Mouse (Mus musculus) liver, embryonic 16.5 days (tissue): Measurements from ENCODE around the gene Dmwd. TPM values are rescaled to one million over a fixed set of nuclear protein-coding genes. Genes with fewer than 3 reads are reported as not detected.

Experiments
- ATAC-seq: fragments of 200-750 bp; cut with Nextera tagmentation; 2 replicates; pipeline ENCODE4 v1.8.0; 2017; ENCODE audit warnings: low read depth, mild to moderate bottlenecking, moderate number of reproducible peaks, moderate library complexity
- H3K27ac ChIP-seq: fragments of 300-500 bp; sonication (generic); 2 replicates; pipeline ENCODE4 v1.5.1; 2014; ENCODE audit warnings: mild to moderate bottlenecking, low read length
- H3K27me3 ChIP-seq: fragments of 300-500 bp; sonication (generic); 2 replicates; pipeline ENCODE4 v1.6.1; 2014; ENCODE audit warnings: low read depth, low read length, mixed read lengths; ENCODE audit not compliant: control insufficient read depth, insufficient read depth
- H3K36me3 ChIP-seq: fragments of 300-500 bp; sonication (generic); 2 replicates; pipeline ENCODE4 v1.6.1; 2014; ENCODE audit warnings: mild to moderate bottlenecking; ENCODE audit not compliant: control insufficient read depth, insufficient read depth
- H3K4me1 ChIP-seq: fragments of 300-500 bp; sonication (generic); 2 replicates; pipeline ENCODE4 v1.6.1; 2014; ENCODE audit warnings: low read depth, low read length, mixed read lengths; ENCODE audit not compliant: control insufficient read depth
- H3K4me2 ChIP-seq: fragments of 300-500 bp; sonication (generic); 2 replicates; pipeline ENCODE4 v1.6.1; 2014; ENCODE audit warnings: low read depth, low read length, mixed read lengths
- H3K4me3 ChIP-seq: fragments of 300-500 bp; sonication (generic); 2 replicates; pipeline ENCODE4 v1.5.1; 2014; ENCODE audit warnings: low read depth, mild to moderate bottlenecking, low read length
- H3K9ac ChIP-seq: fragments of 300-500 bp; sonication (generic); 2 replicates; pipeline ENCODE4 v1.6.1; 2014; ENCODE audit warnings: low read depth, low read length
- H3K9me3 ChIP-seq: fragments of 300-500 bp; sonication (generic); replicated peaks from 2 replicates; pipeline ENCODE4 v1.6.1; 2016; ENCODE audit warnings: low read length; ENCODE audit not compliant: control insufficient read depth
- WGBS: fragments of 180-500 bp; shearing (Covaris S2); extraction: QIAGEN DNeasy Blood & Tissue Kit; methylation state at CpG from one replicate; pipeline ENCODE4 v1.1.7; 2014; ENCODE audit not compliant: insufficient replicate concordance; 5-methylcytosine and 5-hydroxymethylcytosine counted together
- polyA plus RNA-seq: library from polyadenylated mRNA; unstranded; fragments of >200 nt; fragmentation: Nextera tagmentation; extraction: Ambion mirVana; gene quantifications from 2 replicates; pipeline ENCODE4 v1.2.1, GENCODE M21; 2015

Dmwd gene
- polyA plus RNA-seq = 2.4 and 3.5 TPM in 2 replicates

DNA sequence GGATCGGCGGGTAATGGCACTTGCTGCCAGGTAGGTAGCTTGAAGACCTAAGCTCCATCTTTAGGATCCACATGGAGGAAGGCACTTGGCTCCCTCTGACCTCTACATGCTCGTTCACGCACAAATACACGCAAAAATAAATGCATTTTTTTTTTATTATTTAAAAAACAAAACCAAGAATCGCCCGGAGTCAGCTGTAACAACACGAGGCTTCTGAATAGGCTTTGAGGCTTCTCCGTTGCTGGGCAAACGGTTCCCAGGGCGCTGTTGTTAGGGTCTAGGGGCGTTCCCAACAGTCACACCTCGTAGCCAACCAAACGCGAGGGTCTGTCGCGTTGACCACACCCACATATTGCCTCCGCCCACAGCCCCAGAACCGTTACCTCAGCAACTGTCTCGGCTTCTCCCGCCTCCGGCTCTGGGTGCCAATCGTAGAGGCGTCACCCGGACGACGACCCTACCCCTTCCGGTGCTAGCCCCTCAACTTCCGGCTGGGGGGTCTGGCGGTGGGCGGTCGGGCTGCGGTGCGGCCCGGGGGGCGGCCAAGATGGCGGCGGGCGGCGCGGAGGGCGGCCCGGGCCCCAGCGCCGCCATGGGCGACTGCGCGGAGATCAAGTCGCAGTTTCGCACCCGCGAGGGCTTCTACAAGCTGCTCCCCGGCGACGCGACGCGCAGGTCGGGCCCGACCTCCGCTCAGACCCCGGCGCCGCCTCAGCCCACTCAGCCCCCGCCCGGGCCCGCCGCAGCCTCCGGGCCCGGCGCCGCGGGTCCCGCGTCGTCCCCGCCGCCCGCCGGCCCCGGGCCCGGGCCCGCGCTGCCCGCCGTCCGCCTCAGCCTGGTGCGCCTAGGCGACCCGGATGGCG lies at the start of gene Dmwd:
Gene Dmwd, plus strand, starts transcription at position 505 of the 863 bp plus-strand sequence.
- Histone ChIP-seq H3K27me3 (peaks cover 12% of the 10 kb centered on the region), H3K4me2 (peak within 1 kb of the TSS; percentile 87), H3K4me1 (peaks cover 20% of the 10 kb centered on the region), H3K27ac (peak within 1 kb of the TSS; percentile 58), H3K9me3 (no peaks in the 10 kb centered on the region), H3K9ac (peak within 1 kb of the TSS; percentile 87), H3K36me3 (peaks cover 15% of the 10 kb centered on the region), H3K4me3 (peak within 1 kb of the TSS; percentile 80)
- peak; percentile 94 for ATAC-seq
- WGBS = 1% methylated on average over 73 of the region's 91 CpGs

DNA sequence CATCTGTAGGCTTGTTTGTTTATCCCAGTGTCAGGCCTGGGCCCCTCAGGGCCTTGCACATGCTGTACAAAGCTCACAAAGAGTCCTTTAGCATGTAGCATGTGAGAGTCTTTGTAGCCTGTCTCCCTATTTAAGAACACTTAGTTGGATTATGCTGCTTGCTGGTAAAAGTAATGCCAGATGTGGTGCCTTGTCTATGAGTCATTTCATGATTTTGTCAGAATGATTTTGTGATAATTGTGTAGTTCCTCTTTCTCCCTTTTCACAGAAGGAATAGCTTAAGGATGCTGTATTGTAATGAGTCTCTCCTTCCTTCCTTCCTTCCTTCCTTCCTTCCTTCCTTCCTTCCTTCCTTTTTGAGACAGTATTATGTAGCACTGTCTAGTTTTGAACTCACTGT lies 48.0 kb upstream of the Dmwd start:
- ATAC-seq = no peak
- Histone ChIP-seq H3K4me2 (no peak overlapping the region), H3K9me3 (no peaks in the 10 kb centered on the region), H3K36me3 (peaks cover 21% of the 10 kb centered on the region), H3K4me3 (no peak overlapping the region), H3K9ac (no peak overlapping the region), H3K27ac (no peak overlapping the region), H3K27me3 (peaks cover 7% of the 10 kb centered on the region), H3K4me1 (peaks cover 29% of the 10 kb centered on the region)

DNA sequence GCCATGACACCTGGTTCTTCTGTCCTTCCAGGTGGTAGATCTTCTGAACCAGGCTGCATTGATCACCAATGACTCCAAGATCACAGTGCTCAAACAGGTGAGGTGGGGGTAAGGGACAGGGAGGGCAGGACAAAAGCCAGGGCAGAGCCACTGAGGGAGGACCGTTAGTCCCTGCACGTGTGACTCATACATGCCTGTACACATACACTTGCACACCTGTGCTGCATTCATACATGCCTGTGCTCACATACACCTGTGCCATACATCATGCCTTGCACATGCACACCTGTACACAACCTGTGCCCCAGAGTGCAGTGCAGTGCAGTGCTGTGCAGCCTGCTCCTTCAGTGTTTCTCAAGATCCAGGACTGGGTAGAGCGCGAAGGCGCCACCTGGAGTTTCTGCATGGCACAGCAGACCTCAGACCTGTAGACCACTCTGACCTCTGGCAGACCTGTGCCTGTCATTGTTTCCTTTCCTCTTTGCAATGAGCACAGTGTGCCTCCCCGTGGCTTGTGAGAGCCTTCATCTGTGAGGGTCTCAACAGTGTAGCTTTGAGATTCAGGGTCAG lies 46.9 kb upstream of the Dmwd start:
- H3K27me3 ChIP-seq = no peaks in the 10 kb centered on the region
- no peak overlapping the region for H3K9ac ChIP-seq
- no peak overlapping the region for H3K4me2 ChIP-seq
- peaks cover 22% of the 10 kb centered on the region for H3K36me3 ChIP-seq
- H3K4me1 ChIP-seq = peaks cover 23% of the 10 kb centered on the region
- WGBS = 63% methylated on average over 6 of the region's 6 CpGs
- no peak overlapping the region for H3K4me3 ChIP-seq
- H3K27ac ChIP-seq = no peak overlapping the region
- H3K9me3 ChIP-seq = no peaks in the 10 kb centered on the region
- no peak for ATAC-seq

DNA sequence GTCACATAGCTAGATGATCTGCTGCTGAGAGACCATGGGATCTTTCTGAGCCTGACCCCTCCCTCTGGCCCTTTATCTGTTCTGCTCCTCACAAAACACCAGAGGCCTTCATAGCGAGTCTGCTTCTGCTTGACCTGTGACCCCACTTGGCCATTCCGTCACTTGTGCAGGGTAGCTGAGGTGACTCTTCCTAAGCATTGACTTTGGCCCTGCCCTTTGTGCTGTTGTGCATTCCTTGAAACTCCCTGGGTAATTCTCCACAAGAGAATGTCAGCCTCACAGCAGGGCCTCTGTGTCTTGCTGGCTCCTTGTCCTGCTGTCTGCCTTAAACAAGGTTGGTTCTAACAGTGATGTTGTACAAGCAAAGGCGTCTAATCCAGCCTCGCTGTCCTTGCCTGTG lies 44.4 kb upstream of the Dmwd start:
- Histone ChIP-seq H3K27ac (no peak overlapping the region), H3K9me3 (no peaks in the 10 kb centered on the region), H3K4me2 (no peak overlapping the region), H3K4me1 (peaks cover 4% of the 10 kb centered on the region), H3K9ac (no peak overlapping the region), H3K27me3 (no peaks in the 10 kb centered on the region), H3K36me3 (peaks cover 33% of the 10 kb centered on the region), H3K4me3 (no peak overlapping the region)
- no peak for ATAC-seq
- WGBS = 73% methylated on average over 4 of the region's 4 CpGs

DNA sequence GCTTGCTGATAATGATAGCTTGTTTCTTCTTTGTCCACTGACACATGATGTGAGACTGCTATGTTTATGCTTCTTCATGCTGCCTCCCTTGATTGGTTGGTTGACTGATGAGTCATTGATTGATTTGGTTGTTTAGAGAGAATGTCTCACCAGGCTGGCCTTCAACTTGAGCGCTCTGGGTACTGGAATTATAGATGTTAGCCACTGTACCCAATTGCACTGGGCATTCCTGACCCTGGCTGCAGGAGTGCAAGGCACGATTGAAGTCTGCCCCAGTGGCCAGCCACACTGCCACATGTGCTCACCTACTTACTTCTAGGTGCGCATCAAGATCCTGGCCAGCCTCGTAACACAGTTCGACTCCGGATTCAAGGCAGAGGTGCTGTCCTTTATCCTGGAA lies 31.4 kb upstream of the Dmwd start:
- 92% methylated on average over 6 of the region's 6 CpGs for WGBS
- Histone ChIP-seq H3K4me2 (no peak overlapping the region), H3K4me1 (no peaks in the 10 kb centered on the region), H3K4me3 (no peak overlapping the region), H3K27ac (no peak overlapping the region), H3K36me3 (peaks cover 67% of the 10 kb centered on the region), H3K9ac (no peak overlapping the region), H3K27me3 (no peaks in the 10 kb centered on the region), H3K9me3 (no peaks in the 10 kb centered on the region)
- ATAC-seq = no peak

DNA sequence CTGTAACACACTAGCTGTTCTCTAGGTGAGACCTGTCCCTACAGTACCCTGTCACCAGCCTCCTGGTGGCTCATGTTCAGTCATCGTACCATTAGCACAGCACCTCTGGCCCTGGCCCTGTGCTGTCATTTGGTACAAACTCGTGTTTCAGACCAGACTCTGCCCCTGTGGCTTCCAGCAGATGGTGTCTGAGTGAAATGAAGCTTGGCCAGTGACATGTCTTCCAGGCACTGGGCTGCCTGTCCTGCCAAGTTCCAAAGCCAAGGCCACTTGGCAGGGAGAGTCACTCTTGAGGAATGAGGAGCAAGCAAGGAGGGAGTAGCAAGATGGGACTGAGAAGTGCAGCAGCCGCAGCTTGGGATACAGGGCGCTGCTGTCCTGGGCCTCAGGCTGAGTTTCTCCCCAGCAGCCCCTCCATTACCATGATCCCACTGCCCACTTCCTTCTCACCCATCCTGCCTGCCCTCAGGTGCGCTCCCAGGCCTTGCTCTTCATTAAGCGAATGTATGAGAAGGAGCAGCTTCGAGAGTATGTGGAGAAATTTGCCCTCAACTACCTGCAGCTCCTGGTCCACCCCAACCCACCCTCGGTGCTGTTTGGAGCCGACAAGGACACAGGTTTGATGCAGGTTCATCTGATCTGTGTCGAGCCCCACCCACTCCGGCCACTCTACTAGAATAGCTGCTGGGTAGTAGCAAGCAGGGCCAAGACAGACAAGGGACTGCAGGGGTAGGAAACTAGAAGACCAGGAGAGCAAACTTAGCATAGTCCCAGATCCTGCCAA lies 29.5 kb upstream of the Dmwd start:
- no peak overlapping the region for H3K4me2 ChIP-seq
- no peaks in the 10 kb centered on the region for H3K27me3 ChIP-seq
- no peak overlapping the region for H3K27ac ChIP-seq
- no peak overlapping the region for H3K4me3 ChIP-seq
- H3K9ac ChIP-seq = no peak overlapping the region
- no peaks in the 10 kb centered on the region for H3K9me3 ChIP-seq
- H3K36me3 ChIP-seq = peaks cover 63% of the 10 kb centered on the region
- WGBS = 81% methylated on average over 11 of the region's 11 CpGs
- no peaks in the 10 kb centered on the region for H3K4me1 ChIP-seq
- no peak for ATAC-seq

DNA sequence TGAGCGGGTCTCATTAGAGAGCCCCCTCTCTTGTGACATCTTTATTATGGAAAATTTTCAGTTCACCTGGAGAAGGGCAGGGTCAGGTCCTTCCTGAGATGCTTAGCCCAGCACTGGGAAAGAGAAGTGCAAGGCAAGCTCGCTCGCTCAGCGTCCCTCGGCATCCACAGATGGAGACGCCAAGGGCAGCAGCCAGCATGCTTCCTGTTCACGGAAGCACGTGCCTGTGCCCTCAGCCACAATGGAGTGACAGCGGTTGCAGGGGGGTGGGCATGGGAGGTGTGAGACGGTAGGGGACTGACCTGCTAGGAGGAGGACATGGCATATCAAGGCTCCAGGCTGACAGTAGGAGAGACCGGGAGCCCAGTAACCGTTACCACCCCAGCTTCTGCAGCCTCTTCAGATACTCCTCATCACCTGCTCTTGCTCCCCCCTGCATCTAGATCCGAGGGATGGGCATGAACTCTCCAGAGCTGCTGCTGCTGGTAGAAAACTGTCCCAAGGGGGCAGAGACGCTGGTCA lies 28.0 kb upstream of the Dmwd start:
- Histone ChIP-seq H3K27ac (no peak overlapping the region), H3K36me3 (peaks cover 50% of the 10 kb centered on the region), H3K9ac (no peak overlapping the region), H3K4me2 (no peak overlapping the region), H3K4me3 (no peak overlapping the region), H3K9me3 (no peaks in the 10 kb centered on the region), H3K27me3 (no peaks in the 10 kb centered on the region), H3K4me1 (no peaks in the 10 kb centered on the region)
- ATAC-seq = no peak
- WGBS = 78% methylated on average over 14 of the region's 14 CpGs

DNA sequence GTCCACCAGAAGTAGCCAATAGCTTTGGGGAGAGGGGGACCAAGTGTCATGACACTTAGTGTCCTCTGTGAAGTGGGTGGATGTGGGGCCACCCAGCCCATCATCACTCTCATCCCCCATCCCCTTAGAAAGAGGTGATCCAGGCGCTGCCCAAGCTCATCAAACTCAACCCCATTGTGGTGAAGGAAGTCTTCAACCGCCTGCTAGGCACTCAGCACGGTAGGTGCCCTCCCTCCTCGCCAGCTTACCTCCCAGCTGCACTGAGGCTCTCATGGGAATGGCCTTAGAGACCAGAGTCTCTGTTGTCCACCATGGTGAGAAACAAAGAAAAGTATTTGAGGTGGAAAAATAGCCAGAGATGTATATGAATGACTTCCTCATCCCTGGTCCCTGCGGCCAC lies 26.8 kb upstream of the Dmwd start:
- H3K36me3 ChIP-seq = peaks cover 45% of the 10 kb centered on the region
- H3K4me2 ChIP-seq = no peak overlapping the region
- H3K27ac ChIP-seq = no peak overlapping the region
- H3K9me3 ChIP-seq = no peaks in the 10 kb centered on the region
- H3K4me3 ChIP-seq = no peak overlapping the region
- 76% methylated on average over 5 of the region's 5 CpGs for WGBS
- no peaks in the 10 kb centered on the region for H3K4me1 ChIP-seq
- H3K9ac ChIP-seq = no peak overlapping the region
- no peak for ATAC-seq
- no peaks in the 10 kb centered on the region for H3K27me3 ChIP-seq
